Mouse (Mus musculus) neural tube, embryonic 10.5 days (tissue): ENCODE measurements around the gene Cdk4.

Experiments used
- DNase-seq: peaks from one replicate; pipeline ENCODE4 v3.0.0-alpha.2; 2017; ENCODE audit warnings: low spot score; ENCODE audit errors: extremely low spot score

Cdk4 gene

DNA sequence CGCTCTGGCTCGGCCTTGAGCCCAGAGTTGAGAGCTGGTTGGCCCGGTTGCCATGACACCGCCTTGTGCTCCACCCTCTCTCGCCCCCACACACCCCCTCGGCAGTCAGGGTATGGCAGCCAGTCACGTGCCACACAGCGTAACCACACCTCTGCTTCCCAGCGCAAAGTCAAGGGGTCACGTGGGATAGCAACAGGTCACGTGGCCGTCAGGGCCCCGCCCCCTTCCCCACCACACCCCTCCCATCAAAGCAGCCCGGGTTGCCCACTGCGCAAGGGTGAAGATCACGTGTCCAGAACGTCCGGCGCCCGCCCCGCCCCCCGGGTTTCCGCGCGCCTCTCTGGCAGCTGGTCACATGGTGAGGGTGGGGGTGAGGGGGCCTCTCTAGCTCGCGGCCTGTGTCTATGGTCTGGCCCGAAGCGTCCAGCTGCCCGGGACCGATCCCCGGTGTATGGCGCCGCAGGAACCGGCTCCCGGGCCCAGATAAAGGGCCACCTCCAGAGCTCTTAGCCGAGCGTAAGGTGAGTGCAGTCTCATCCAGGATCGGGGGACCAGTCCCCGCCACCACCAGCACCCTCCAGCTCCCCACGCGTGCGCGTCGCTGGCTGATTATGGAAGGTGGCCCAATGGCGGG lies at the start of gene Cdk4:
Gene Cdk4, plus strand, starts transcription at position 296 of the 634 bp plus-strand sequence.
- DNase-seq = peak; percentile 100

DNA sequence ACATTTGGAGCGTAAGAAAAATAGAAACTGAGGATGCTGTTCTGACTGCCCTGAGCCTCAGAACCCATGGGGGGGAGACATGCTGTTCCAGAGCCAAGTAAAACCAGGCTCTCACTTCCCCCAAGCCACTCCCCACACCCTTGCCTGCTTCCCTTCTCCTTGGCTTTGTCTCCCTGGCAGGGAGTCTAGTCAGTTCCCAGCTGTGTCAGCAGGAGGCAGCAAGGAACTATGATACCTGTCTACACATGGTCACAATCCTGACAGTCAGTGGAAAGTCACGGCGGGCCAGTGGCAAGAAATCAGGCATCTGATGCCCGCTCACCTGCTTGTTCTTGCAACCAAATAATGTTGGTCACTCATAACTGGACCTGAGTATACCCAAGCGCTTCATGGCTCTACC lies 46.8 kb upstream of the Cdk4 start:
- no peak for DNase-seq

DNA sequence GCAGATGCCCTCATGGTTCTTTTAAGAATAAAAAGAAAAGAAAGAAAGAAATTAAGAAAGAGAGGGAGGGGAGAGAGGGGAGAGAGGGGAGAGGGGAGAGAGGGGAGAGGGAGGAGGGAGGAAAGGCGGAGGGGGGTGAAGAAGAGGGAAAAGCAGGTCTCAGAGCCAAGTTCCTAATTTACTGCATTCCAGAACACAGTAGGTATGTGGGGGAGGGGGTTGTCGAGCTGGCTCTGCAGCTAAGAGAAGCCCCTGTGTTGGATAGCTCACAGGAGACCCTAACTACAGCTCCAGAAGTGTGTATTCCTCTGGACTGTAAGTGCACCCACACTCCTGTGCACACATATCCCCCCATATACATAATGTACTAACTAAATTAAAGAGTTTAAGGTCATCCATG lies 46.3 kb upstream of the Cdk4 start:
- DNase-seq = no peak

DNA sequence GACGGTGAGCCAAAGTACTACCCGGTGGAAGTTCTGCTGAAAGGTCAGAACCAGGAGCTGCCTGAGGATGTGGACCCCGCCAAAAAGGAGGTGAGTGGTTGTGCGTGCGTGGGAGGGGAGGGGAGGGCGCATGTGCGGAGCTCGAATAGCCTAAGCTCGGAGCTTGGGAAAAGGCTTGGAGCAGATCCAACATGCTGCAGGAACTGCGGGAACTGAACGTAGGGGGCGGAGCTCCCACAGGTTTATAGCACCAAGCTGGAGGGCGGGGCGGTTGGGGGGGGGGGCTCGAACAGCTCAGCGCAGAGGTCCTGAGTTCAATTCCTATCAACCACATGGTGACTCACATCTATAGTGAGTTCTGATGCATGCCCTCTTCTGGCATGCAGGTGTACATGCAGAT lies 44.9 kb upstream of the Cdk4 start:
- no peak for DNase-seq

DNA sequence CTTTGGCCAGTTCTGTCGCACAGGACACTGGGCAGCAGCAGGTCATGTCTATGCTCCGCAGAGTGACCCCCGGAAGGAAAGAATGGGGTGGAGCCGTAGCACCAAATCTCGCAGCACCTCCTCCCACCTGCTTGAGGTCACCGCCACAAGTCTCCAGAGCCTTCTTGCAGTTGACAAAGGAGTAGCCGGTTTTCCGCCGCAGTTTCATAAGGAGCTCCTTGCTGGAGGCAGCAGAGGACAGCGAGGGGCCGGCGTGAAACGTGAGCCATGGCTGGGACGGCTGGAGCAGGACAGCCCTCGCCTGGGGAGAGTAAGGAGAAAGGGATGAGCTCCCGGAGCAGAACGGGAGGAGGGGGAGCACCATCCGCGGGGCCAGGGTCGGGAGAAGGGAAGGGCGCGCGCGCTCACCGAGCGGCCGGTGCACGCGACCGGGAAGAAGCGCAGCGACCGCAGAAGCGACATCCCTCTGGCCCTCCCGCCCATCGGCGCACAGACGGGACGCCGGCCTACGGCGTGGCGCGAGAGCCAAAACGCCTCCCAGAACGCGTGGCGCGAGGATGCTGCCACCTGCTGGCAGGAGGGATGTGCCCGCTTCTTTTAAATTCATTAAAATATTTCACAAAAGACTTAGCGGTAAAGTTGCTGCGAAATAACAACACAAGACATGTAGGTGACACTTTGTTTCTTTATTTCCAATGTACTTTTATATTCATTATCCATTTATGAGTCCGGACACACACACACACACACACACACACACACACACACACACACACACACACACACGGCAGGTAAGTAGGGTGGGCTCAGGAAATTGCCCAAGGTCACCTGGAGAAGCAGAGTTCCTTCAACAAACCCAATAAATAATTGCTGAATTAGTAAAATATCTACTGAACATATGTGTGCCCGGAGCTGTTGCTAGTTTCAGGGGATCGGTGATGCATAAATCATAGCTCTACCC lies 32.7 kb upstream of the Cdk4 start, which contains the start of gene Tsfm:
Gene Tsfm, minus strand, starts transcription at position 505 of the 961 bp plus-strand sequence.
- DNase-seq = peak; percentile 94

DNA sequence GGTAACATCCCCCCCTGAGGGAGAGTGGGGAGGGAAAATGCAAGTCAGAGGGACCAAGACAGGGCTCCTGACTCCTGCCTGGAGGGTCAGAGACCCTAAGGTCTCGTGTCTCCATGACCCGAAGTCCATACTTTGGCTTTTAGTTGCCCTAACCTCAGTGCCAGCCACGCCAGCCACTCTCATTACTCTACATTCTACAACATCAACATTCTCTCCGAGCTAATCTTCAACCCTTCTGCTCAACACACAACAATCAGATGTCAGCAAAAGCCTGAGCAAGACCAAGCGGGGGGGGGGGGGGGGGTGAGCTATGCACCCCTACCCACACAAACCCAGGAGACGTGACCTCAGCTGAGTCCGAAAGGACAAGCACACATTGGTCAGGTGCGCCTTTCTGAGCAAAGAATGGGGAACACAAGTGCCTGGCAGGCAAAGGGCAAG lies 30.0 kb upstream of the Cdk4 start:
- no peak for DNase-seq

DNA sequence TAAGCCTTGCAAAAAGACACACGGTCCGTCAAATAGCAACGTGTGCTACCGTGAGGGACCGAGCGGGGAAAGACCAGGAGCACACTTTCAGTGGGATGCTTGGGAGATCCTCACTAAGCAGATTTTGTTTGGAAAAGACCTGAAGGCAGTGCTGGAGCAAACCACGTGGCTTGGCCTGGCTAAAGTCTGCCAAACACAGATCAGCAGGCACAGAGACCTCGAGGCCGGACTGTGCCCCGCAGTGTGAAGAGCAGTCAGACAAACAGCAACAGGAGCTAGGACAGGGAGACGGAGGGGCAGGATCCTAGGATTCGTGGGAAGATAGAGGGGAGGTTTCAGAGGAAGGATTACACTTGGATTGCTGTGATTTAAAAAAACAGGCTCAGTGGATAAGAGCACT lies 27.1 kb upstream of the Cdk4 start:
- DNase-seq = no peak

DNA sequence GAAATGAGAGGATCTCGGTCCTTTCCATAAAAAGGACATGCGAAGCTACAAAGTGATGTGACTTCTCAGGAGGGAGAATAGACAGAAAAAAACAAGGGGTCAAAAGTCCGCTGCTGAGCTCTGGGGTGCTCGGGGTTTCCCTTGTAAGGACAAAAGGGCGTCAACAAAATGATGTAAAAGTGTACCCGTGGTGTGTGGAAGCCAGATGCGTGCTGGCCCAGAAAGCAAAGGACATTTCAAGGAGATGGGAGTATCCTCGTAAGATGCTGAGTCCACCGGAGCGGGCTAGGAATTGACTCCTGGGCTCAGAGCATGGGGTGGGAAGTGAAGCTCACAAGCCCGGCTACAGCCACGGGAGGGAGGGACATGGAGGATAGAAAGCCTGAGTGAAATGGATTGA lies 25.7 kb upstream of the Cdk4 start:
- DNase-seq = no peak

DNA sequence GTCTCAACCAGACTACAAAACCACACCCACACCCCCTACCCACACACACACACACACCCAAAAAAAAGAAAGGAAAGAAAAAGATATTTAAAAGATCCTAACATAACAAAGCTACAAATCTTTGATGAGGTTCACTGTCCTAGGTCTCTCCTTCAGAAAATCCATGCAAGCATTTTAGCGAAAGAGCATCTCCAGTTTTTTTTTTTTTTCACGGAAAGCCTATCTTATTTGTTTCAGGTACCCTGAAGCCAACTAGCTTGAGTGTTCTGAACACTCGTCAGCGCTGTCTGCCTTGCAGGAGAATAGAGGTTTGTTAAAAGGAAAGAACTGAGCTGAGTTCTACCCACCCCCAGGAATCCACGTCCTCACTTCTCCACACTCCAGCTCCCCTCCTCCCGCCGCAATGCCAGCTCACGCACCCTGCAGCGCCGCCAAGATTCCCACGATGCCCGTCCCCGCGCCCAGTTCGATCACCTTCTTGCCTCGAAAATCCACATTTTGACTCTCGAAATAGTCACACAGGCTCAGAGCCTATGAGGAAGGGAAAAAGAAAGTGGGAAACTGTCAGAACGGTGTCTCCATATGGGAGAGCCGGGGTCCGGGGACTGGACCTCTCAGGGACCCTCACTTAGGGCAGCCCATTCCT lies 22.6 kb upstream of the Cdk4 start:
- DNase-seq = no peak

DNA sequence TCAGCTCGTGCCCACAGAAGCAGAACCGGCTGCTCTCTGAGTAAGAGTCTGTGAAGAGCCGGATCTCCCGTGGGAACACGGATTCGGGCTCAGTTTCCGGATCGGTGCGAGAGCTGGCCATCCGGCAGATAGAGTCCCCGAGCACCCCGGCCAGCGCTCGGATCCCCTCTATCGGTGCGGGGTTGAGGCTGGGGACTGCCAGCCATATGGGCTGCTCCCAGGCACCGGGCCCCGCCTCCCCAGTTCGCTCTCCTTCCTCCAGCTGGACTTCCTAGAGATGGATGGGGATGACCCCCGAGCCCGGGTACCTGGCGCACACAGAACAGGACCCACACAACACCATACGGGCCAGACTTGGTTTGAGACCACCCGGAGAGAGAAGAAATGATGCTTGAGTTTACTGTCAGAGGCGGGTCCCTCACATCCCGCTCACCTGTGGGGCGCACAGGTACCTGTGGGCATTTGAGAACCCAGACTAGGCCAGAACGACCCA lies 22.0 kb upstream of the Cdk4 start, which contains the start of the genes Mettl1 and Eef1akmt3:
Gene Mettl1, plus strand, starts transcription at position 141 of the 493 bp plus-strand sequence.
Gene Eef1akmt3, minus strand, starts transcription at position 240 of the 493 bp plus-strand sequence.
- DNase-seq = peak; percentile 67

DNA sequence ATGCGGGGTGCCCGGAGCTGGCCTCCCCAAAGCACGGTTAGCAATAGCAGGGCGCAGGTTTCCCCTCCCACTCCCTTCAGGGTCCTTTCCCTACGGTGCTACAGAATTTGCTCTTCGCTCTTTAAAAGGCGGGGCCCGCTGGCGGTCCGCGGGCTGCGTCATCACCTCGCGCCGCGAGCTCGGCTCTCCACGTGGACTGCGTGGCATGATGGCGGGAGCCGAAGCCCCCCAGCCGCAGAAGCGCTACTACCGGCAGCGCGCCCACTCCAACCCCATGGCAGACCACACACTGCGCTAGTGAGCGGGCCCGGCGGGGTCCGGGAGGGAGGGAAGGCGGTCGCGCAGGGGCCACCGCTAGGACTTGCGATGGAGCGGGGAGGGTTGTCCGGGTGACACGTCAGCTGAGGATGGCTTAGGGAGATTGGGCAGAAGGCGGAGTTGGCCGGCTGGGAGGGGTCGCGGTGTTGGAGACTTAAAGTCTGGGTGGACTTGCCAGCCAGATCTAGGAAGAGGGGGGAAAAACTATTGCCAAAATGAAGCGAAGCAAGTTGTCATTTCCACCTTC lies 21.5 kb upstream of the Cdk4 start:
- peak; percentile 96 for DNase-seq

DNA sequence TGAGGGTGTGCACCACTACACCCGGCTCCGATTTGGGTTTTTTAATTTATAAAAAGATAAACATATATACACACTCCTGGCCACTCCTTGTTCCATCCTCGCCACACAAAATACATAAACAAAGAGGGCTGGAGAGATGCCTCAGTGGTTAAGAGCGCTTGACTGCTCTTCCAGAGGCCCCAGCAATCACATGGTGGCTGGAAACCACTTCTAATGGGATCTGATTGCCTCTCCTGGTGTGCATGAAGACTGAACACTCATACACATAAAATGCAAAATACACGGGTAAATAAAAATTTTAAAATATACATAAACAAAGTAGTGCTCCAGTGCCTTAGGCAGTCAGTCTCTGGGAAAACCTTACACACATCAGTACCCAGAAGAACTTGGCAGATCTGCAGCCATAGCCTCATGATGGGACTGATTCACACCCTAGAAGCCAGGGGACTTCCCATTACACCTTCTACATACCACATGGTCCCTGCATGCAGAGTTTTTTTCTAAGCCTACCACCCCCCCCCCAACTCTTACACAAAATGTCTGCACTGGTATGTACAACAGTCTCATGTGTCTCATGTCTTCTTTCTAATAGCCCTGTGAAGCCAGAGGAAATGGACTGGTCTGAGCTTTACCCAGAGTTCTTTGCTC lies 20.7 kb upstream of the Cdk4 start:
- no peak for DNase-seq

DNA sequence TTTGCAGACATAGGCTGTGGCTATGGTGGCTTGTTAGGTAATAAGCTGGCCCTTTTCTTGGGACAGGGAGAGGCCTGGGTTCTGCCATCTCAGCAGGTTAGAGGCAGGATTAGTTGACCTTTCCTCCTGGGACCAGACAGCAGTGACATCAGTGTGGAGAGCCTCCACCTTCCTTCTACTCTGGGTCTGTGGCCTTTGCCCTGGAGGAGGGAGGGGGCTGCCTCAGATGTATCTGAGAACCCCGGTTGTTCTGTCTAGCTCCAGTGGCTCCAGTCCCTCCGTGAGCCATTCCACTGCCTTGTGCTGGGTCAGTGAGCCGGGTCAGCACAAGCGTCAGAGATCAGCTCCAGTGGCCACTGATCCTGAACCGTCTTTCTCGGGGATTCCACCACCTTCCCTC lies 20.1 kb upstream of the Cdk4 start:
- DNase-seq = no peak

DNA sequence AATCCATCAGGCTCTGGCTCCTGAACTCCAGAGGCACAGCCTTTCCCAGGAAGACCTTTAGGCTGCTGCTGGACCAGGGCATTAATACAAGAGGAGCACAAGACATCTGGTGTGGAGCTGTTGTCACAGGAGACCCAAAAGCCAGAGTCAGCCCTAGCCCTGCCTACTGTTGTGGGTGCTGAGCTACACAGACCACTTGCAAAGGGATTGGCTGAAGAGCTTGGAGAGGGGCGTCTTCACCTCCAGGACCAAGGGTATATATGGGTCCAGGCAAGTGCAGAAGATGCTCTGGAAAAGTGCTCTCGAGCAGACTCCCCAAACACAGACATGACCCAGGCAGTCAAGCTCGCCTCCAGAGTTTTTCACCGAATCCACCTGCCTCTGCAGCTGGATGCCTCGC lies 15.4 kb upstream of the Cdk4 start, which contains the start of gene Cyp27b1:
Gene Cyp27b1, plus strand, starts transcription at position 297 of the 400 bp plus-strand sequence.
- no peak for DNase-seq

DNA sequence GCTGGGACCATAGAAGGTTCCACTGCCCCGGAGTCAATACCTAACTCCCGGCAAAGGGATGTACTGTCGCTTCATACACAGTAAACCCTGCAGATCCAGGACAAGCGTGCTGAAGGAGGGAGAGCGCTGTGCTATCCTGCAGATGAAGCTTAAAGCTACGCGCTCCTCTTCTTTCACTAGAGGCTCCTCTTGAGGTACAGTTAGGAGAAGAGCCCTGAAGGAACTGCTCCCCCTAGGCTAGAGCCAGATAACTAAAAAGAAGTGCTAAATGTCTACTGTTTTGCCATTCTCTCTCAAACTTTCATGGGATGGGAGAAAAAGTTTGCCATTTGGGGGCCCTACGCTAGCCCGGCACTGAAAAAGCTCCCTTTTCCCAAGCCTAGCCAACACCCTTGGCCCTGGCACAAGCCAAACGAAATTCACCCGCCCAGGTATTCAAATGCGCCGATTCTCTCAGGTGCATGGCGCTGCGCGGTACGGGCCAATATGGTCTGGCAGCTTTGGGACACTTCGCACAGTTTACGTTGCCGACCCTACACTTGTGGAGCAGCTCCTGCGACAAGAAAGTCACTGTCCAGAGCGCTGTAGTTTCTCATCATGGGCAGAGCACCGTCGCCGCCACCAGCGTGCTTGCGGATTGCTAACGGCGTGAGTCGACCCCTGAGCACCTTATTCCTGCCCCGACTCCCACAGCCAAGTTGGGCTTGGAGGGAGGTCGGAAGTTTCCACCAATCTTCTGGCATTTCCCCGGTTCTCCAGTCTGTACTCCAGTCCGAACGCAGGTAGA lies 14.5 kb upstream of the Cdk4 start:
- DNase-seq = peak; percentile 38

DNA sequence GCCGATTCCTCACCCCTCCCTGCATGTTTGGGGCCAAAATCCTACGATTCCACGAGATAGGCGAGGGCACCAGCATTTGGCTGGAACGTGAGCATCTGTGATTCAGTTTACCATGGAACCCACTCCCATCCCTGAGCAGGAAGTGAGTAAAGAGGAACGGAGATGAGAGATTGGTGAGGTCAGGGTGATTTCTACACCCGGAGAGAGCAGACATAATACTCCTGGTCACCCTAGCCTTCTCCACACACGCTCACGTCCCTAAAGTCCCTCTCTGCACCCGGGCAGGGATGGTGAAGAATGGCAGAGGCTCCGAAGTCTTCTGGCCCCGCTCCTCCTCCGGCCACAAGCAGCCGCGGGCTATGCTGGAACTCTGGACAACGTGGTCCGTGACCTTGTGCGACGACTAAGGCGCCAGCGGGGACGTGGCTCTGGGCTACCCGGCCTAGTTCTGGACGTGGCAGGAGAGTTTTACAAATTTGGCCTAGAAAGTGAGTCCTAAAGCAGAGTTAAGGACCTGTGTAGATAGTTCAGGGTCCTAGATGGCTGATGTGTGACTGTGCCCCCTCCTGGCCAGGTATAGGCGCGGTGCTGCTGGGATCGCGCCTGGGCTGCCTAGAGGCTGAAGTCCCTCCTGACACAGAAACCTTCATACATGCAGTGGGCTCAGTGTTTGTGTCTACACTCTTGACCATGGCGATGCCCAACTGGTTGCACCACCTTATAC lies 13.8 kb upstream of the Cdk4 start:
- peak; percentile 37 for DNase-seq

DNA sequence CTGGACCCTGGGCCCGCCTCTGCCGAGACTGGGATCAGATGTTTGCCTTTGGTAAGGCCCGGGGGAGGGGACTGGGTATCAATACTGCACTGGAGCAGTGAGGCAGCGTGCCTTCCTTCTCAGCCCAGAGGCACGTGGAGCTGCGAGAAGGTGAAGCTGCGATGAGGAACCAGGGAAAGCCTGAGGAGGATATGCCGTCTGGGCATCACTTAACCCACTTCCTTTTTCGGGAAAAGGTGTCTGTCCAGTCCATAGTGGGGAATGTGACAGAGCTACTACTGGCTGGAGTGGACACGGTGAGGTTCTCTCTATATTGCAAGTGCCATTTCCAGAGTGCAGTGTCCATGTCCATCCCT lies 13.2 kb upstream of the Cdk4 start:
- DNase-seq = no peak

DNA sequence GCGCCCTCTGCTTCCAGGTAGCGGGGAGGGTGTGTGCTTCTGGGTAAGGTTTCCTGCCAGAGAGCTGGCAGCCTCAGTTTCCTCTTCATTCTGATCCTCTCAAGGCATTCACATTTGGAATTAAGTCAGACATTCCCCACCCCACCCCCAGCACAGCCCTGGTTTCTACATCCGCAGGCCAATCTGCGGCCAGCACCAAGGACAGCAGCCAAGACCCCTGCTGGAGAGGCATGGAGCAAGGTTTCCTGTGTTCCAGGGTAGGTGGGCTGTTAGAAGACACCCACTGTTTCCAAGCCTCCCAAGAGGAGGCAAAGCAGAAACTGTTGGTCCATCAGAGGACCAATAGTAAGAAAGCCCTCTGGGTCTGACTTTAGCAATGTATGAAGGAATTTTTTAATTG lies 8.7 kb upstream of the Cdk4 start:
- DNase-seq = no peak

DNA sequence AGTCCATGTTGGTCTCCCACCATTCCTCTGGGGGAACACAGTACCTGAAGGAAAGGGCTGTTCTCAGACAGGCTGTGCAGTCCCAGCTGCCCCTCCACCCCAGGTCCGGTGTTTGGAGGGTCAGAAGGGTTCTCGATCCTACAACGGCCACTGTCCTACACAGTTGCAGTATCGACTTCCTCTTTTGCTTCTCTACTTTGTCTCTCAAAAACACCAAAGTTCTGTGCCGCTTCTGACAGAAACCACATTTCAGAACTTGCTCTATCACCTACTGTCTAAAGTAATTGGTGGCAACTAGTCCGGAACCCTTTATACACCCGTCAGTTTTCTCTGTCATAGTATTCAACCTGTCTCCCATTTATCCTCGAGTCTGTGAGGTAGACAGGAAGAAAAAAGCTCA lies 7.9 kb upstream of the Cdk4 start:
- DNase-seq = no peak
